Mouse (Mus musculus) cerebellum, adult 11 months (tissue): Measurements from ENCODE around the gene Kcnn4.

Experiments
- DNase-seq: peaks from one replicate; pipeline ENCODE4 v3.0.0; 2022

Gene Kcnn4

DNA sequence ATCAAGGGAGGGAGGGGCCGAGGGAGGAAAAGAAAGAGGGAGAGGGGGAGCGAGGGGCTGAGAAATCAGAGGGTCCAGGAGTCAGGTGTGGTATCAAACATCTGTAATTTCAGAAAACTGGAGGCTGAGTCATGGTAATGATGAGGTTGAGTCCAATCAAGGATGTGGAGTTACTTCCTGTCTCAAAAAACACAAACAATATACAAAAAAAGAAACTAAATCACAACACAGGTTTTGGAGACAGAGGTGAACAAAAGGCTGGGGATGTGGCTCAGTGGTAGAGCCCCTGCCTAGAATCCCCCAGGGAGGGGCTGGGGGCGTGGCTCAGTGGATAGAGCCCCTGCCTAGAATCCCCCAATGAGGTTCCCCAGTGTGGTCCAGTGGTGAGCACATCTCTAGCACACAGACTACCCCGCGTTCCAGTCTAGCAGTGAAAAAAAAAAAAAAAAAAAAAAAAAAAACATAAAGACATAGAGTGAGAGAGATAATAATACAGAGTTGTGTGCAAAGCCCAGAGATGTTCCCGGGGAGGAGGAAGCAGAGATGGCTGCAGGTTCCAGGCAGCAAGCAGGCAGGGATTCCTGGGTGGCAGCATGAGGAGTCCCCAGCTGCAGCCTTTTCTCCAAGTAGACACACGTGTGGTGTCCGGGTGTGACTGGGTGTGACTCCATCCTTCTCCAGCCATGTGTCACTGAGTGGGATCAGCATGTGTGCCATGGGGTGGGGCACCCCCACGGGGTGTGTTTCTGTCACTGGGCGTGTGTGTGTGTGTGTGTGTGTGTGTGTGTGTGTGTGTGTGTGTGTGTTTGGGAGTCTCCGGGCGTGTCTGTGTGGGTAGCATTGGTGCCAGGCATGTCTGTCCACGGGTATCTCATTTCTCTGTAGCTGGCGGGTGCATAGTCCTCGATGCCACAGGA is 3.1 kb upstream of the Kcnn4 start:
- DNase-seq: no peak

DNA sequence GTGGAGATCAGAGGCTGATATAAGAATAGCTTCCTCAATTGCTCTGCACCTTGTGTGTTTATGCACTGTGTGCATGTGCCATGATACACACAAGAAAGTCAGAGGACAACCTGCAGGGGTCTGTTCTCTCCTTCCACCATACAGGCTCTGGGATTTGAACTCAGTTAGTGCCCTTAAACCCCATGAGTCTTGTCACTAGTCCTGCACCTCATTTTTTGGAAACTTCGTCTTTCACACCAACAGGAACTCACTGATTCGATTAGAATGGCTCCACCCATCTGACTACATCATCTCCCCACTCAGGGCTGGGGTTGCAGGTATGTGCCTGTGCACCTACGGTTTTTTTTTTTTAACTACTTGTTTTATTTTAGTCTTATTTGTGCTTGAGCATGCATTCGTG is 1.8 kb upstream of the Kcnn4 start:
- no peak for DNase-seq

DNA sequence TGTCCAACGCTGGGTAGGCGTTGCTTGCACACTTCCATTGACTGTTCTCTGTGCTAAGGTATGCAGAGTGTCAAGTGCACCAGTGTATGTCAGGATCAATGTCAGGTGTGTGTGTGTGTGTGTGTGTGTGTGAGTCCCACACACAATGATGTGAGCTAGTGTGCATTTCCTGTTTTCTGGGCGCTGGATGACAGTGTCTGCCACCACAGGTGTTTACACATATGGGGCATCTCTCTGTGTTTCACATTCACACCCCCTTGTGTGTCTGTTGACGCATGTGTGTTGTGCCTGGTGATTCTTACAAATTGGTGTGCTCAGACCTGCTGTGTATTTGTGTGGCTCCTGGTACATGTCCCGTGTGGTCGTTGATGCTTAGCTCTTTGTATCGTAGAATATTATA is 1.1 kb upstream of the Kcnn4 start:
- DNase-seq: no peak

DNA sequence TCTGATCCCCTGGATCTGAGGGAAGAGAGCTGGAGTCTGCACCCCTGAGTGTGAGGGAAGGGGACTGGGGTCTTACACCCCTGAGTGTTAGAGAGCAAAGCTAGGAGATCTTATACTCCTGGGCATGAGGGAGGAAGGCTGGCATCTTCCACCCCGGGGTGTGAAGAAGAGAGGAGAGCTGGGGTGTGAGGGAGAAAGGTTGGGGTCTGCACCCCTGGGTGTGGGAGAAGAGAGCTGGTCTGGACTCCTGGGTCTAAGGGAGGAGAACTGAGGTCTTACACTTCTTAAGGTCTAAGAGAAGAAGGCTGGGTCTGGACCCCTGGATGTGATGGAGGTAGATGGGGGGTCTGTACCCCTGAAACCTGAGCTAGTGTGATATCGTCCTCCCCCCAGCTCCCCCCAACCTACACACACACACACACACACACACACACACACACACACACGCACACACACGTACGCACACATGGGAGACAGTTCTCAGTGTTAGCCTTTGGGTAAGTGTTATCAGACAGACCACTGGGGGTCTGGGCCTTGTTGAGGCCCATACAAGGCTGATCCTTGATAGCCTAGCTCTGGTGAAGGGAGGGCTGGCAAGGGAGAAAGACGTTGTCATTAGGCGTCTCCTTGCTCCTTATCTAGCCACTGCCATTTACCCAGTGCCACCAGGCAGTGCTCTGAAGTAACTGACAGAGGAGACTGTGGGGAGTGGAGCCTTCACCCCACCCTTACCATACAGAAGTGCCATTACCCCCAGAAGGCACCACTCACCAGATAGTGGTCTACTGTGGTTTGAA is 1.1 kb downstream of the Kcnn4 start:
- DNase-seq: no peak

DNA sequence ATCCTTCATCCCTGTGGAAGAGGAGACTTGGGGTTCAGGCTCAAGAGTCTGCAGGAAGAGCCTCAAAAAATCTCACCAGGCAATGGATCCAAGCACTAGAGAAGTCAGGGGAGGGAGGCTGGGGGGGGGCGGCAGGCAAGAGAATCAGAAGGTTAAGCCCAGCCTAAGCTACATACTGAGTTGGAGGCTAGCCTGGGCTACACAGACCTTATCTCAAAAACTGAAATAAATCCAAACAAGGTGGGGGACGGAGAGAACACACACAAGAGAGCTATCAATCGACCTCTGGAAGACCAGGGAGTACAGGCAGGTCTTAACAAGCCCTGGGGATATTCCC is 1.7 kb downstream of the Kcnn4 start:
- no peak for DNase-seq

DNA sequence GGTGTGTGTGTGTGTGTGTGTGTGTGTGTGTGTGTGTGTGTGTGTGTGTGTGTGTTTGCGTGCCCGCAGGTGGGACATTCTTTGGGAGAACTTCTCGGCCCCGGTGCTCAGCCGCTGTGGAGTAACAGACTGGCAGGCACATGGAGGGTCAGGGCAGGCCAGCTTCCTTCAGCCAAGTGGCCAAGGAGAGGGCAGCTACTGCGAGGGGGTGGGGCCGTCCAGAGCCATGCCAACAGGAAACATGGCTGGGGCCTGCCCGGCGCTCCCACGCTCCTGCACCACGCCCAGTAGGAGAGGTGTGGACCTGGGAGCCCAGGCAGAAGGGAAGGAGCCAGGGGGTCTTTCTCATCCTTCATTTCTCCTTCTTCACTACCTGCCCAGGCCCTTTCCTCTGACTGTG is 2.2 kb downstream of the Kcnn4 start:
- DNase-seq: no peak

DNA sequence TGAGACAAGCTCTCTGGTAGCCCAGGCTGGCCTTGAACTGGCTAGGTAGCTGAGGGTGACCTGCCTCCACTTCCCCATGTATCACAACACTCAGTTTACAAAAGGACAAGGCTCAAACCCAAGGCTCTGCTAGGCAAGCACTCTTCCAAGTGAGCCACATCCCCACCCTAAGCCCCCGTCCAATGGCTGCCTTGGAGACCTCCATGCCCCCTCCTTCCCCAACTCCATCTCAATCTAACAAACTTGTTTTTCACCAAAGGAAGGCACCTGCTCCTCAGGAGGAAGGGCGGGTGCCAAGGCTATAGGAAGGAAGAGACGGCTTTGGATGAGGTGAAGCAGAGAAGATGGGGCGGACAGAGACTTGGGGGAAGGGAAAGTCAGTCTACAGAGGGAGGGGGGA is 2.7 kb downstream of the Kcnn4 start:
- DNase-seq: no peak

DNA sequence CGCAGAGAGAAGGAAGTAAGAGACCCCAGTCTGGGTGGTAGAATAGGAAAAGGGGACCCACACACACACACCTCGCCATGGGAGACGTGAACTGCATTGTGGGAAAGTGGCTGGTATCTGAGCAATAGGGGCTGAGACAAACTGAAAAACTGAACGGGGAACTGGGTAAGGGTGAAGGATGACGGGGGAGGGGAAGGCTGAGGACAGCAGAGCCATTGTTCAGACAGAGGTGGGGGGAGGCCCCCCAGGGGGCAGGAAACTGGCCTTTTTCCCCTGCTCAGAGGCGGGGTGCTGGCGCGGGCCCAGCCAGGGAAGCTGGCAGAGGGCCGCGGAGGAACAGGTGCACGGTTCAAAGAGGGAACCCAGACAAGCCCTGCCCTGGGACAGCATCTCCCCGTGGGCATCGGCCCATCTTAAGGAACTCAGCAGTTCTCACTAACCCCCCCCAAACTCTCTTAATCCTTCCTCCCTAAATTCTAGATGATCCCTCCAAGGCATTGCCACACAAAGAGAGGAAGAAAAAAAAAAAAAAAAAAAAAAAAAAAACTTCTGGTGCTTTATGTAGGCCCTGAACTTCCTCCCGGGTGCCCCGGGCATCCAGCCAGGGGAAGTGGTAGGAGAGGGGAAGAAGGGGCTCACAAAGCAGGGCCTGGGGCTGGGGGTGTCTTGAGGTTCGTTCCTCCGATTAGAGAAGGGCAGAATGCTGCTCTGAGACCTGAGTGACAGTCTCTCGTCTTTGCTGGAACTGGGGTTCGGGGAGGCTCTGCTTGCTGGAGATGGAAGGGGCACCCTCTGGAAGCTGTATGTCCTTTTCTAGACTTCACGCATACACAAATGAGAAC is 3.7 kb downstream of the Kcnn4 start:
- peak; percentile 35 for DNase-seq

DNA sequence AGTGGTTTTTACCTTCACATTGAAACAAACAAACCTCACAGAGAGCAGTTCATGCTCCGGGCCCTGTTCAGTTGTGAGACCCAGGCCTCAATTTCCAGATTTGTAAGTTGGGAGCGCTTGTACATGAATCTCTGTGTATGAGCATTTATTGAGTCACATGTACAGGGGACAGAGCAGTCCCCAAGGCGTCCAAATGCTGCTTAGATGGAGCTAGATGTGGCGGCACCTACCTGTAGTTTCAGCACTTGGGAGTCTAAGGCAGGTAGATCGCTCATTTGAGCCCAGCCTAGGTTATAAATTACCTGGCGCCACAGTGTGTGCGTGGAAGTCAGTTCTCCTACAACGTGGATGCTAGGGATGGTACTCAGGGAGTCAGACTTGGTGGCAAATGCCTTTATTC is 6.4 kb downstream of the Kcnn4 start:
- DNase-seq: no peak

DNA sequence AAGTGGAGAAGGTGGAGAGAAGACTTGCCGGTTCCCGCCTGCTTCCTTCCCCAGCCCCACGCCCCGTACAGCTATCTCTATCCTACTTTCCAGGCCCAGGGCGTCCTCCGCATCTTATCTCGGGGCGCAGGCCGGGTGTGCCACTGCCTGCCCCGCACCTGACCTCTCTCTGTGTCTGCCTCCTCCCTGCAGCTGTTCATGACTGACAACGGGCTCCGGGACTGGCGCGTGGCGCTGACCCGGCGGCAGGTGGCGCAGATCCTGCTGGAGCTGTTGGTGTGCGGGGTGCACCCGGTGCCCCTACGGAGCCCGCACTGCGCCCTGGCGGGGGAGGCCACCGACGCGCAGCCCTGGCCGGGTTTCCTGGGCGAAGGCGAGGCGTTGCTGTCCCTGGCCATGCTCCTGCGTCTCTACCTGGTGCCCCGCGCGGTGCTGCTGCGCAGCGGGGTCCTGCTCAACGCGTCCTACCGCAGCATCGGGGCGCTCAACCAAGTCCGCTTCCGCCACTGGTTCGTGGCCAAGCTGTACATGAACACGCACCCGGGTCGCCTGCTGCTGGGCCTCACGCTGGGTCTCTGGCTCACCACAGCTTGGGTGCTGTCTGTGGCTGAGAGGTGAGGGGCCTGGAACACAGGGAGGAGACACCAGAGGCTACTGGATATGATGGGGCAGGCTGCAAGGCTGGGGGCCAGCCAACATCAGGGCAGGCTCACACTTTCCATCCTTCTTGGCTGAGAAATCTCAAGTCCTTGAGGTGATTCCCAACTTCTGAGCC is 7.2 kb downstream of the Kcnn4 start:
- DNase-seq: peak; percentile 27

DNA sequence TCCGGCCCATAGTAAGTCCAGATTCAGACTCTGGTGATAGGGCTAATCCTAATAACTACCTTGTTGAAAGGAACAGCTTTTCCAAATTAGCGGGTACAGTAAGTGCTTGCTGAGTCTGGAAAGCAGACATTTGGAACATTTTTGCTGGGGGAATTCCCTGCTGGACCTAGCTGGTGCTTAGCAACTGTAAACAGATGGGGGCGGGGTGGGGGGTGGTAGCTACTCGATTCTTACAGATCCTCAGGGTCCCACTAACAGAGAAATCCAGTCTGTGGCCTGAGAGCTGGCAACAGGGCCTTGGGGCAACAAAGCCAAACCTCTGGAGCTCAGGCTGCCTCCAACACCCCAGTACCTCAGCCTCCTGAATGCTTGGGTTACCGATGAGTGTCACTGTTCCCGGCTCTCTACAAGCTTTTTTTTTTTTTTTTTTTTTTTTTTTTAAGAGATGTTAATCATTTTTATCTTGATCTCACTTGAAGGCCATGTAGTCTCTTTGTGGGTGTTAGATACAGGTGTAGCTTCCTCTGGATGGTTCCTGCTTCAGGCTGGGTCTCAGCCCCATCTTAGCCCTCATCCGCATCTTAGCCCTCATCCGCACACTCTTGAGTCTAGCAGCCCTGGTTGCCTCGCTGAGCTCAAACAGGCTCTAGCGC is 8.1 kb downstream of the Kcnn4 start:
- DNase-seq: no peak

DNA sequence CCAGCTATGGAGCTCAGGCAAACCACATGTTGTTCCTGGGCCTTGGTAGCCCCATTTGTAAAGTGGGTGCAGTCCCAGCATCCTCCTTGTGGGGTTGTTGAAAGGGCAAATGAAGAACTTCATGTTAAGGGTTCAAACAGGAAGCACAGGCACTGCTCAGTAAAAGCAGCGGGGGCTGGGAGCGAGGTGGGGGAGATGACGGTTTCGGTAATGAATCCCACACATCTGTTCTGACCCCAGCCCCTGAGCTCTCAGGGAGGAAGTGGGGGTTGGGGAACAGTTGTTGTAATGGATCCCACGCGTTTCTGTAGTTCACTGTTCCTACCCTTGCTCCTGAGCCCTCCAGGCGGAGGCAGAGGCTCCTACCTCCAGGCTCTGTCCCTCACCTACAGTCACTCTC is 9.9 kb downstream of the Kcnn4 start:
- DNase-seq: no peak

DNA sequence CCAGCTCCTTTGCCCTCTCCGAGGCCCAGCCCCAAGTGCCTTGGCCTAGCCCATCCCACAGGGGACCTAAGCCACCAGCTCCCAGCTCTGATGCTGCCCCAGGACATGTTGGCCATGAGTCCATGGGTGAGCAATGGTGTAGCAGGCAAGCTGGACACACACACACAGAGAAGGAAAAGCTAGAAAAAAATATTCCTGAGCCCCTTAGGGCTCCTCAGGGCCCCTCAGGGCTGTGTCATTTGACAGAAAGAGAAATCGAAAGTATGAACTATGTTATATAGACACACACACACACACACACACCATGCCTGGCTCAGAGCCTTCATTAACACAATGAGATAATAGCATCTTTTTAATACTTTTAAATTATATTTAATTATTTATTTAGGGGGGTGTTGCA is 10.3 kb downstream of the Kcnn4 start:
- DNase-seq: no peak

DNA sequence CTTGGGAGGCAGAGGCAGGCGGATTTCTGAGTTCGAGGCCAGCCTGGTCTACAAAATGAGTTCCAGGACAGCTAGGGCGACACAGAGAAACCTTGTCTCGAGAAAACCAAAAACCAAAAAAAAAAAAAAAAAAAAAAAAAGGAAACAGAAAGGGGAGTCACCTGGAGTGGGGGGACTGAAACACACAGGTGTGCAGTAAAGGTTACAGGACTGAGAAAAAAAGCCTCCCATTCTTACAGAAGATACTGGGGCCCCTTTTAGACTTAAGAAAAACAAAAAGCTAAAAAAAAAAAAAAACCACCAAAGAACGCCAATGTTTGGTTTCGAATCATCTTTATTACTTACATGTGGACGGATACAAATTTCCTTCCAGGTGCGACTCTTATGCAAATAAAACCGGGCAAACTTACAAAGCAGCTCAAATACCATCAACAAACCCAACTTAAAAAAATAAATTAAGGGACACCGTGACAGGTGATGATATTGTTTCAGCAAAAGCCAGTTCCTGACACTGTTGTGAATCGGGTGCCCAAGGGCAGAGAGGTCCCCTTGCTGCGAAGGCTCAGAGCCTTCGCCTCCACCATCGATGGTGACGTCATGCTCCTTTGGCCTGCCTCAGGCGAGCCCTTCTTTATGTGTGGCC is 12.8 kb downstream of the Kcnn4 start:
- DNase-seq: no peak

DNA sequence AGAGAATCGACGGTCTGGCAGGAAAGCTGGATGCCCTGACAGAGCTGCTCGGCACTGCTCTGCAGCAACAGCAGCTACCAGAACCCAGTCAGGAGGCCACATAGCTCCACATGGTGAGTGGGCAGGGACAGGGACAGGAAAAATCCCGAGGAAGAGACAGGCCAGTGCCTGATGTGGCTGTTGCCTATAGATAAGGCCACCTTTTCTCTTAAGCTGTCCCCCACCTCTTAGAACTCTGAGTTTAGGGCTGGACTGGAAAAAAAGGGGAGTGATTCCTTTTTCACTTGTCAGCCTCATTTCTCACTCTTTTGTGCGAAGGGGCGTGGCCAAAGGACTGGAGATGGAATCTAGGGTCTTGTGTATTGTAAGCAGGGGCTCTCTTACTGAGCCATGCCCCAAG is 14.0 kb downstream of the Kcnn4 start:
- no peak for DNase-seq

DNA sequence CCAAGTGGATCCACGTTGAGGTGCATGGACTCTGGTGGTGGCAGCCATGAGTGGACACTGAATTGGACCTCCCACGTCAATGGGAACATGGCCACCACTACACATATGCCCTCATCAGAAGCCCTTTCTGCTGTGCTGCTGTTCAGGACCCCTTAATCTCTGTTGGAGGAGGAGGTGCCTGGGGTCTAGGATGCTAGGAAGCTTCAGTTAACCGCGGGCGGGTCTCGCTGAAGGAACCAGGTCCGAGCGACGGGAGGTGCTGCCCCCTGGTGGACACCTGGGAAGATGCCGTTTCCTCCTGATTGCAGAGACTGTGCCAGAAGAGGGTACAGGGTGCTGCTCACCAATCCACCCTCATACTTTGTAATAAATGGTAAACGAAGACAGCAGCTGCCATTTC is 14.8 kb downstream of the Kcnn4 start:
- DNase-seq: peak; percentile 65

DNA sequence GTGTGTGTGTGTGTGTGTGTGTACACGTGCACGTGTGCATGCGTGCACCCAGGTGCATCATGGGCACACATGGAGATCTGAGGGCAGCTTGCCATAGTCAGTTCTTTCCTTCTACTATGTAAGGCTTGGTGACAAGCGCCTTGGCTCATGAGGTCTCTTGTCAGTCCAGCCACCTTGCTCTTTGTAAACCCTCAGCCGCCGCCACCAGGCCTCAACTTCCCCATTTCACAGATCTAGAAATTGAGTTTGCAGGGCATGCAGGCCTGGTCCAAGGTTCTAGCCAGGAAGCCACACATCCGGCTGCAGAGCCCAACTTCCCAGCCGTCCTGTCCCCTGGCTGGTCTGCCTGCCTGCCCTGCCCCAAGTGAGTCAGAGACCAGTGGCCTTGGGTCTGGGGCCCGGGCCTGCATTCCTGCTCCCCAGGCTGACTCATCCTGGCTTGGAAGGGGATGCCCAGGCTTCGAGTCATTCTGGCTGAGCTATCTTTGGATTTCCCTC is 17.0 kb downstream of the Kcnn4 start:
- no peak for DNase-seq

DNA sequence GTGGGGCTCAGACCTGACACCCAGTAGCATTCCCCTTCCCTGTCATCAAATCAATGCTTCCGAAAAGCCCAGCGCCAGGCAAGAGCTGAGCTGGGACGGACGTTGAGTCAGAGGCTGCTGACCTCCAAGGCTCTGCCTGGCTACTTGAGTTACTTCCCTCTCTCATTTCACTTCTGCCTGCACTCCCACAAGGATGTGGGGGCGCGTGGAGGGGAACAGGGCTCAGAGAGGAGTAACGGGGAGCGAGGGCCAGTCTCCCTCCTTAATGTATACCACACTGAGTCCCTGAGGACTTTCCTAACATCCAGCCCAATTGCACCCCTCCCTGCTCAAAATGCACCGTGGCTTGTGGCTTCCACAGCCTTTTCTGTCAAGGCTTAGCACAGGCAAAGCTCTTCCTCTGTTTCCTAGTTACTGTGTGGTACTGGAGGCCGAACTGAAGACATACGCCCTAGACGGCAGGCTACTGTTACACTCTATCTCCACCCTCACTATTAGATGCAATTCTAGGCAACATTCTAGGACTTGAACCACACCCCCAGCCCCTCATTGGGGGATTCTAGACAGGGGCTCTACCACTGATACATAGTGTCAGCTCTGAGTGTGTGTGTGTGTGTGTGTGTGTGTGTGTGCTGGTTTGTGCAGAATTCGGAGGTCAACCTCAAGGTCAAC is 19.6 kb downstream of the Kcnn4 start:
- DNase-seq: no peak

DNA sequence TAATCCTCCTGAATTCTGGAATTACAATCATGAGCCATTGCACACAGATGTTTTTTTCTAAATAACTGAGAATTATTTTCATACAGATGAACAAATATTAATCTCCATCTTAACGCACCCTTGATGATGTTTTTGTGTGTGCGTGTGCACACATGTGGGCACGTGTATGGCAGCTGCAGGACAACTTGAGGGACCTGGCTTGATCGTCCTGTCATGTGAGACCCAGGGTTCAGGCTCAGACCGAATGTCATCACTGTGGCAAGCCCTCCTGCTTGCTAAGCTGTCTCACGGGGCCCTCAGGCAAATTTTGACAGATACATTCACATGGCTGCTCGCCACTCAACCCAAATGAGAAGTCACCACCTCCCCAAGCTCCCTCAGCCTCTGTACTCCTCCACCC is 20.4 kb downstream of the Kcnn4 start:
- DNase-seq: no peak

DNA sequence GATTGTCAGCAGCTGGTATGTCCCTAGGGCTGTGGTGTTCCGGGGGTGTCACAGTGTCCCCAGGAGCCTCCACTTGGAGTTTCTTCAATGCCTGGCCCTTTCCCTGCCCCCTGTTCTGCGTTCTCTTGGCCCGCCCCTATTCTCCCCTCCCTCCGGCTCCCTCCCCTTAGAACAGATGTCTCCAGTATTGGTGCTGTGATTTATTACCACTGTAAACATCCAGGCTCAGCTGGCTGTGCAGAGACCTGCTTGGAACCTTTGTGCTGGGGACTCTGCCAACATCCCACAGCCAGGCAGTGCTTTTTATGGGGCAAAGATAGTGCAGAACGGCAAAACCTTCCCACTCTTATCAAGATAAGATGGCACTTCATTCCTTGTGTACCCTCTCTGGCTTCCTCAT is 21.0 kb downstream of the Kcnn4 start:
- DNase-seq: no peak

DNA sequence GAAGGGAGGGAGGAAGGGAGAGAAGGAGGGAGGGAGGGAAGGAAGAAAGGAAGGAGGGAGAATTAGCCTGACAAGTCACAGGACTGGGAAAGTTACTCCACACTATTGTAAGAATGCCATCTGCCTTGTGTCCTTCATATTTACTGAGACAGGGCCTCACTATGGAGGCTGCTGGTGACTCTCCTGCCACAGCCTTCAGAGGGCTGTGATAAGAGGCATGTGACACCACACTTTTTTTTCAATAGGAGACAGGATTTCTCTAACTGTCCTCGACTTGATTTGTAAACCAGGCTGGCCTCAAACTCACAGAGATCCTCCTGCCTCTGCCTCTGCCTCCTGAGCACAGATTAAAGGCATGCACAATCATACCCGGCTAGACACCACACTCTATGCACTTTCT is 21.6 kb downstream of the Kcnn4 start:
- DNase-seq: no peak
